Mouse (Mus musculus): Measurements from ENCODE around the gene Rasa4.
"Not testable (repeated sequence)": the region's sequence is repeated elsewhere in the genome, so short reads cannot be mapped to it uniquely, and the experiment has no call there.

Gene Rasa4

DNA sequence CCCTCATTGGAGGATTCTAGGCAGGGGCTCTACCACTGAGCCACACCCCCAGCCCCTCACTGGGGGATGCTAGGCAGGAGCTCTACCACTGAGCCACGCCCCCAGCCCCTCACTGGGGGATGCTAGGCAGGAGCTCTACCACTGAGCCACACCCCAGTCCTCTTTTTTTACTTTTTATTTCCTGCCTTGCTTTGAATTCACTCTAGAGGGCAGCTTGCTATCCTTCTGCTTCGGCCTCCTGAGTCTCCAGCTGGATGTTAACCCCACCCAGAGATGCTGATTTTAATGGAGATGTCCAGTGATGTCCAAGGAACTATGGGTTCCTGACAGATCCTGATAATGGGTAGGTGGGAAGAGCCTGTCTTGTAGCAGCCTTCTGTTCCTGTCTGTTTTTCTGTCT, 14.3 kb upstream of the Rasa4 start:
- DNase-seq, result no peak

DNA sequence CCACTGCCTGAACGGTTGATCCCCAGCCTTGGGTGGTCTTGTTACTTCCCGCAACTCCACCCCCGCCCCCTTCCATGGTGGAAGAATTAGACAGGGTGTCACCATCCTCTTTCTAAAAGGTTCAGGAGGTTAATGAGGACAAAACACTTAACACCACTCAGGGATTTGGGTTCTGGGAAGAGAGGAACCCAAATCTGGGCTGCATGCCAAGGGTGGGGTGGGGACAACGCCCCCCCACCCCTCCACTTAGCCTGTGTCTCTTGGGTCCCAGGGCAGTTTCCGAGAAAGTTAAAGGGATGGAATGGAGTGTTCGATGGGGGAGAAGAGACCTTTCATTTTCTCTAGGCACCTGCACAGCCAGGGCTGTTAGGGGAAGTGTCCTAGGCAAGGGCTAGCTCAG, 10.7 kb upstream of the Rasa4 start:
- no peak for DNase-seq

DNA sequence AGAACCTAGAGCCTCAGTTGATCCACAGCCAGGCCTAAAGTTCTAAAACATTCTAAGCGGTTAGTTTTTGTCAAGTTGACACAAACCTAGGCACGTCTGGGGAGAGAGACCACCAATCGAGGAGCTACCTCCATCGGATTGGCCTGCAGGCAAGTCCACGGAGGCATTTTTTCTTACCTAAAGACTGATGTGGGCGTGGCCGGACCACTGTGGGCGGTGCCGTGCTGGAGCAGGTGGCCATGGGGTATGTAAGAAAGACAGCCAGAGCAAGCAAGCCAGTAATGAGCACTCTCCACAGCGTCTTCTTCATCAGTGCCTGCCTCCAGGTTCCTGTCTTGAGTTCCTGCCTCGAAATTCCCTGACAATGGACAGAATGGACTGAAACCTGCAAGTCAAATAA, 10.2 kb upstream of the Rasa4 start:
- no peak for DNase-seq

DNA sequence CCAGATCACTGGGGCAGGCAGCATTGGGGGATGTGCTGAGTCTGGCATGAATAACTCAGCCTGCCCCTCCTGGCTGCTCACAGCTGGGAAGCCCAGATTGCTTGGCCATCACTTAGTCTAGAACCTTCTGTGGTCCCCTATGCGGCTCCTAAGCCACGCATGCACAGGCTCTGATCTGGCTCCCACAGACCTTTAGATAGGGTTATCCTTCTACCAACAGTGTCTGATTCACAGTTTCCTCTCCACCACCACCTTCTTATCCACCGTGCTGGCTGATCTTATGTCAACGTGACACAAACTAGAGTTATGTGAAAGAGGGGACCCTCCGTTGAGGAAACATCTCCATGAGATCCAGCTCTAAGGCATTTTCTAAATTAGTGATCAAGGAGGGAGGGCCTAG, 8.6 kb upstream of the Rasa4 start:
- no peak for DNase-seq

DNA sequence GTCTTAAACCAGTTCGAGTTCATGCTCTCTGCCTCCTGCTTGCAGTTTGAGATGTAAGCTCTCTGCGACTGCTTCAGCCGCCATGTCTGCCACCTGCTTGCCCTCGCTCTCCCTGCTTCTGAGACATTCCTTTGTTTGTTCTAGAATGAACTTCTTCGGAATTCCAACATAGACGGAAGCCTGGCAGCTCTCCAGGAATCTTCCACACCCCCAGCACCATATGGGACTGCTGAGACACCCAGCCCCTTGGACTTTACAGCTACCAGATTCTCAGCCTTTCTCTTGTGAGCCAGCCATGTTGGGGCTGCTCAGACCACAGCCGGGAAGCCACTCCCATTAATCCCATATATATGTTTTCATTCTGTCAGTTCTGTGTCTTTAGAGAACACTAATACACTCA, 7.4 kb upstream of the Rasa4 start:
- peak; percentile 32 for DNase-seq

DNA sequence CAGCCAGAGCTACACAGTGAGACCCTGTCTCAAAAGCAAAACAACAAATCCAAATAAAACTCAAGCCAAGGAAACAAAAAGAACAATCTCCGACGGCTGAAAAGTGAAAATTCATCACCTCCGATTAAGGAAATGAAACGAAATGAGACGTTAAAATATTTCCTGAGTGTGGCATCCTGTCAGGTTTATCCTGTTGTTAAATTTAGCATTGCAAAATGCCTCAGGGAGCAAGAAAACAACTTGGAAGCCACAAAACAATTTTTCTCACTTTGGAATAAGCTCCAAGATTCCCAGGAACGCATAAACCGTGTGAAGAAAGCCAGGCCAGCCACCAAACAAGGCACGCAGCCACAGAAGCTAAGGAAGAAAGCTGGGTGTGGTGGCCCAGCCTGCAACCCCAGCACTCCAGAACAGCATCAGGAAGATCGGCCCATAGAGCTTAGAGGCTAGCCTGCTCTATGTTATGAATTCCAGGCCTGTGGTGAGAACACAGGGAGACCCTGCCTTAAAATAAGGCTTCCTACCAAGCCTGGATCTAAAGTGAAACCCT, 6.6 kb upstream of the Rasa4 start:
- no peak for DNase-seq

DNA sequence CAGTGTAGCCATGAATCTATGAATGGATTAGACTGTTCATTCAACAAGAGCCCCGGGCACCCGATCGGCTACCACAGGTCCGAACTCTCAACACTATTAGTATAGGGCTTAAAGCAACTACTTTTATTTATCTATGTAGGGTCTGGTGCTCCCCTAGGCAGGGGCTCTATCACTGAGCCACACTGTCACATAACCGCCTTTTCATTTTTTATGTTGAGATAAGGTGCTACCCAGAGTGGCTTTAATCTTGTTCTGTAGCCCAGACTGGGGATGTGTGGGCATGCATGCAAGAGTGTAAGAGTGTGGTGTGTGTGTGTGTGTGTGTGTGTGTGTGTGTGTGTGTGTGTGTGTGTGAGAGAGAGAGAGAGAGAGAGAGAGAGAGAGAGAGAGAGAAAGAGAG, 5.6 kb upstream of the Rasa4 start:
- no peak for DNase-seq

DNA sequence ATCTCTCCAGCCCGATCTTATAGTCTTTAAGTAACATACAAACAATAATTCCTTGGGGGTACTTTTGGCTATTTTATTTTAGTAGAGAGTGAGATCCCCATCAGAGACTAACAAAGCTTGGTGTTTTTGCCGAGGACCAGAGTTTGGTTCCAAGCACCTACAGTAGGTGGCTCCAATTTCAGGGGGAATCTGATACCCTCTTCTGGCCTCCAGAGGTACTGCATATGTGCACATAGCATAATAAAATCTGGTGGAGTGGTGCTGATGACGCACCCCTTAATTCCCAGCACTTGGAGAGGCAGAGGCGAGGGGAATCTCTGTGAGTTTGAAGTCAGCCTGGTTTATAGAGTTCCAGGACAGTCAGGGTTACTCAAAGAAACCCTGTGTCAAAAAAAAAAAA, 1.4 kb upstream of the Rasa4 start:
- DNase-seq, result no peak

DNA sequence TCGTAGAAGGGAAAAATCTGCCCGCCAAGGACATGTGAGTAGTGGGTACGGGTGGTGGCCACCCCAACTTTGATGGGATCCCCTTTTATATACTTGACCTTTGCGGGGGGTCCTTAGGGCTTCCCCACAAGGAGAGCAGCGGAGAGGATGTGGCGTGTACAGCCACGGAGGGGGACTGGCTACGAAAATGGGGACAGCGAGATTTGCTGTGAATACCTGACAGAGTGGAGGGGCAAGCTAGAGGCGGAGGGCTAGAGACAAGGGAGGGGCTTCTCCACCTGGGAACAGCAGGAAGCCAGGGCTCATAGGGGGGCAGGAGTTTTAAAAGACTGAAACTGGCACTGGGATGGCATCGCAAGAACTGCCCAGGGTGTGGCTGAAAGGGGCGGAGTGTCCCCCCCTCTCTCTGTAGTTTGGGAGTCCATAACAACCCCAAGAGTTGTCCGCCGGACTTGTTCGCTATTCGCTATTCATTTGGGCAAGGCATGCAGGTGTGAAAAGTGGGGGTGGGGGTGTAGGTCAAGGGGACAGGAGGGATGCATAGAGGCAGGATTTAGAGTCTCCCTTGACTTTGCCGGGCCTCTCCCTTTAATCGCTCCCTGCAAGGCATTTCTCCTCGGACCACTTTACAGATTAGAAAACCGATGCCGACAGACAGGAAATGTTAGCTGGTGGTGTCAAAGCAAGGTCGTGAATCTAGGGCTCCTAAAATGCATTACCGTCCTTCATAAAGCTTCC, 597 bp downstream of the Rasa4 start:
- DNase-seq, result no peak

DNA sequence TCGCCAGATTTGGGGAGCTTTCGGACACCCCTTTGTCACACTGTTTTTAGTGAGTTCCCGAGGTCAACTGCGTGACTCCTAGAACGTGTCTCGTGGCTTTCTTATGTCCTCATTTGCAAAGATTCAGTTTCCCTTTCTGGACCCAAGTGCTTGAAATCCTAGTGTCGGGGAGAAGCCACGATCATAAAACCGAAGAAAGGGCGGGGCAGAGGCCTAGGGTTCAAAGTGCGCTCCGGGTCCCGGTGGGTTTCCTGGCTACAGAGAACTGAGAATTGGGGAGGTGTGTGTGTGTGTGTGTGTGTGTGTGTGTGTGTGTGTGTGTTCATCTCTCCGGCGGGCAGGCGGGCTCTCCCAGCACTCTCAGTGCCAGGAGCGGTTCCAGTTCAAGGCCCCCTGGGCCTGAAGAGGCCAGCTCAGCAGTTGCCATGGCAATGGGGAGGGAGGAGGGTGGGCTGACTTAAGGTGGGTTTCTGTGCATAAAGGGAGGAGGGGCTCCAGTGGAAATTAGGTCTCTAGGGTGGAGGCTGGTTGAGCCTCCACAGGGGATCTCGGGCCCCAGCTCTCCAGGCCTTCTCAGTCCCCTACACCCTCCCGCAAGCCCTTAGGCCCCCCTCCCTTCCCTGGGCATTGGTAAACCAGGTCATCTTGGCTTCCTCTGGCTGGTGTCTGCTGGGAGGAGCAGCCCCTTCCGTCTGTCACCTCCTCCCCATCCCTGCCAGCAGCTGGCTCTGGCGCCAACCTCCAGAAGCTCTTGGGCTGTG, 1.4 kb downstream of the Rasa4 start:
- DNase-seq, result no peak

DNA sequence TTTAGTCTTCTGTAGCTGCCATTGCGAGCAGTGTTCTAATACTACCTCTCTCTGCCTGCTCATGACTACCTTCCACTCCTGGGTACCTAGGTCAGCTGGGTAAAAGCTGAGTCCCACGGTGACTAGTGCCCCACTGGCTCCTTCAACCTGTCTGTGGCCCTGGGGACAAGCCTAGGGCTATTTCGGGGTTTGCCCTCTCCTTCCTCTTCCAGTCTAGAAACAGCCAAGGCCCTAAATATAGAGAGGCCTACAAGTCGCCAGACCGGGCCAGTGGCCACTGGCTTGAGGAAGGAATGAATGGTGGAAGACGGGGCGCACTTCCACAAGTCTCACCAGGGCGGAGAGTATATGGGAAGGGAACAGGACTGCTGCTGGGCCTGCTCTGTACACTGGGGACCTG, 2.6 kb downstream of the Rasa4 start:
- DNase-seq, result no peak

DNA sequence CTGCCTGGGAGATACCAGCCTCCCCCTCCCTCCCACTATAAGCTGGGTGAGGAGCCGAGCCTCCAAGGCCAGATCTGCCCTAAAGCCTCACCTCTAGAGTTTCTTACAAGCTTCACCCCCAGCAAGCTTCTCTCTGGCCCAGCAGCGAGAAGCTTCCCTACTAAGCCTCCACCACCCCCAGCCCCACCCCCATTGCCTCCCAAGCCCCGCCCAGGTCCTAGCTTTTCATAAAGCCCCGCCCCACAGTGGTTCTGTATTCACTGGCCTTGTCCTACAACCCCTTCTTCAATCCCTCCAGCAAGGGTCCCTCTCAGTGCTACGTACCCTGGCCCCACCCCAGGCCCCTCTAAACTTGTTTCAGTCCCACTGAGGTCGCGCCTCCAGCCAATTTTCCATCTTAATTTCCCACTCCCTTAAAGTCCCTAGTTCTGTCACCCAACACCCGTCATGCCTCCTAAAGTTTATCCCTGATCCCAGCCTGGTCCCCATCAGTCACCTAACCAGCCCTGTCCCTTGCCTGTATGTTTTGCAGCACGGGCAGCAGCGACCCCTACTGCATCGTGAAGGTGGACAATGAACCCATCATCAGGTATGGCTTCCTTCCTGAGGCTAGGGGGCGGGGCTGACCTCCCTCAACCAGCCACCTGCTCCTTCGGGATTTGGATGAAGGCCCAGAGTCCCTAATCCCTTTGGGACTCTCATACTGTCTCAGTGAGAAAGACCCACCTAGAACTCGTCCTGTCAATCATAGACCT, 5.3 kb downstream of the Rasa4 start:
- no peak for DNase-seq

DNA sequence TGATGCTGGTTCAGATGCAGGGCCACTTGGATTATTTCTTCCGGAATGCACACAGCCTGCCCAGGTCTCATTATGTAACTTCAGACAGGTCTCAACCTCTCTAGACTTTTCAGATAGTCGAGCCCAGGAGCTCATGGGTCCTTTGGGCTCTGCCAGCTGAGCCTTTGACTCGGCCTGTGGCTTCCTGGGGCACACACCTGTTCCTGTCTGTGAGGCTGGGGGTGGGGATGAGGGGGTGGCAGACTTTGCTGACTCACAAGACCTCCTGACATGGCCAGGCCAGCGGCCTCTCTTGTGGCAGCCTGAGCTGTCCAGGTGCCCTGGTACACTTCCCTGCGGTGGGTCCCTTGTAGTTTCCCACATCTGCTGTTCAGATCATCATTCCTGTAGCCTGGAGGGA, 8.2 kb downstream of the Rasa4 start:
- DNase-seq, result no peak

DNA sequence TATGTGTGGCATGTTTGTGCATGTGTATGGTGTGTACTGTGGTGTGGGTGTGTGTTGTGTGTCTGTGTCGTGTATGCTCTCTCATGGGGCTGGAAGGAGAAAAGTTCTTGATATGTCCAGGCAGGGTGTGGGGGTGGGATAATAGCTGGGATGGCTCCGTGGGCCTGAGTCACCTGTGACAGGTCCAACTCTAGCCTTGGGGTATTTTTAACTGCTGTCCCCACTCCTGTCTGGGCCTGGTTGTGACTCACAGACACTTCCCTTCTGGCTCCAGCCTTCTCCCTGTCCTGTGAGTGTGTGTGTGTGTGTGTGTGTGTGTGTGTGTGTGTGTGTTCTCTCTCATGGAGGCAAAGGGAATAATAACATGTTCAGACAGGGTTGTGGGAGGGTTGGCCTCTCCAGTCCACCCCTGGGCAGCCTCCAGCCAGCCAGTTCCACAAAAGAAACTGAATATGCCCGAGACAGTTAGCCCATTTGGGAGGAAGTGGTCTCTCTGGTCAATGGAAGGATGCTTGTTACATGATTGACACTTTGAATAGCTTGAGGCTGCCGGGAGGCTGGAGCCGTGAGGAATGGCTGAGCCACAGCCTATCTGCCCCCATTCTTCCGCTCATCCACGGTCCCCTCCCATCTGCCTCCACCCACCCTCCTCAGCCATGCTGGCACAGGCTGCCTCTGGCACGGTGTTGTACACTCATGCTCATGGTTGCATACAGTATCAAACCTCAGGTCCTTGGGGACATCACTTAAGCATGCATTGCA, 10.7 kb downstream of the Rasa4 start:
- no peak for DNase-seq

DNA sequence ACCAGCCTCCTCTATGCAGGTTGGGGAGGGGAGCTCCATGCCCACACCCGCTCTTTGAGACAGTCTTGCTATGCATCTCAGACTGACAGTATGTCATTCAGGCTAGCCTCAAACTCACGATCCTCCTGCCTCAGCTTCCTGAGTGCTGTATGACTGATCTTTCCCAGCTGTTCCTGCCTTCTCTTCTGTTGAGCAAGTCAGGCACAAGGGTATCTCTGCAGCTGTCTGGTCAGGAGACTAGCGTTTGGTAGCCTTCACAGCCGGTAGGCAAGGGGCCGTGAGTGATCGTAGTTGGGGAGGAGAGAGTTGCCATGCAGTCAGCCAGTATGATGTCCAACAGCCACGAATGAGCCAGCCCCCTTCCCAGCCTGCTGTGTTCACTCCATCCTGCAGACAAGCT, 11.4 kb downstream of the Rasa4 start:
- DNase-seq, result no peak

DNA sequence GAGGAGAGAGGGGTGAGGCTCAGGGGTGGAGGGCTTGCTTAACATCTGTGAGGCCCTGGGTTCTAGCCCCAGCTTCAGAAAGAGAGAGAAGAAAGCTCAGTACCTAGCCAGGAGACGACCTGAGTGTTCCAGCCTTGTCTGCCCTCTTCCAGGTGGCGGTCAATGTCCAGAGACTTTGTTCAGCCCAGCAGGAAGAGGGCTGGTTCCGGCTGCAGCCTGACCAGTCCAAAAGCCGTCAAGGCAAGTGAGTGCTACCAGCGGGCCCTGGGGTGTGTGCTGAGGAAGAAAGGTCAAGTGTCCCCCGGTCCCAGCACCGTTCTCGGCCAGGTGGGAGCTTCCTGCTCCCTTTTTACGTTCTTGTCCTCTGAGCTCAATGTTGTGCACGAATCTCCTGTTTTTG, 14.8 kb downstream of the Rasa4 start:
- DNase-seq, result no peak

DNA sequence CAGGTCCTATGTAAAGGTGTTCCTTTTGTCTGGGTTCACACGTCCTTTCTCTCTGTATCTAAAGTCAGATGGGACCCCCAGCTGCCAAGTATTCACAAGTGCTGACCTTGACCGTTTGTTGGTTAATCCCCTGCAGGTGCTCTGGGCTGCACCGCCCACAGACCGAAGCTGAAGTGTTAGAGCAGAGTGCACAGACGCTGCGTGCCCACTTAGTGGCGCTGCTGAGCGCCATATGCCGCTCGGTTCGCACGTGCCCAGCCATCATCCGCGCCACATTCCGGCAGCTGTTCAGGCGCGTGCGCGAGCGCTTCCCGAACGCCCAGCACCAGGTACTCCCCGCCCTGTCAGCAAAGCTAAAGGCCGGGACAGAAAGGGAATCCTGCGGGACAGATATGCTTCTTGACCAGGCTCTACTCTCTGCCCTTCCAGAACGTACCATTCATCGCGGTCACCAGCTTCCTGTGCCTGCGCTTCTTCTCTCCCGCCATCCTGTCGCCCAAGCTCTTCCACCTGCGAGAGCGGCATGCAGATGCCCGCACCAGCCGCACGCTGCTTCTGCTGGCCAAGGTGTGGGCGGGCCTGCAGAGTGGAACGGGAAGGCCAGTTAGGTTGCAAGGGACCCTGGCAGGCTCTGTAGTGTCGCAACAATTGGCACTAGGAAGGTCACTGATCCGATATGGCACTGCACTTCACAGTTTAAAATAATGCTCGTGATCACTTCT, 18.5 kb downstream of the Rasa4 start:
- peak; percentile 80 for DNase-seq

DNA sequence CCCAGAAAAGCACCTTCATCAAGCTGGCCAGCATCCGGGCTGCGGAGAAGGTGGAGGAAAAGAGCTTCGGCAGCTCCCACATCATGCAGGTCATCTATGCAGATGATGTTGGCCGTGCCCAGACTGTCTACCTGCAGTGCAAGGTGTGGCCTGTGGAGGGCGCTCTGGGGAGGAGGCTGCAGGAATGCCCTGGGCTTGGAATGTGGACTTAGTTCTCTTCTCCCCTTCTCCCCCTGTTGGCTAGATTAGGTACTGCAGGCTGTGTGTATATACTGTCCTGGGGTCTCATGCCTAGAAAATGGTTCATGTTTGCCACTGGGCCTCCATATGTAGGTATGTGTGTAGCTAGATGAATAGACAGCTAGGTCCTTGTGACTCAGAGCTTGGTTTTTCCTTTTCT, 20.8 kb downstream of the Rasa4 start:
- peak; percentile 43 for DNase-seq

DNA sequence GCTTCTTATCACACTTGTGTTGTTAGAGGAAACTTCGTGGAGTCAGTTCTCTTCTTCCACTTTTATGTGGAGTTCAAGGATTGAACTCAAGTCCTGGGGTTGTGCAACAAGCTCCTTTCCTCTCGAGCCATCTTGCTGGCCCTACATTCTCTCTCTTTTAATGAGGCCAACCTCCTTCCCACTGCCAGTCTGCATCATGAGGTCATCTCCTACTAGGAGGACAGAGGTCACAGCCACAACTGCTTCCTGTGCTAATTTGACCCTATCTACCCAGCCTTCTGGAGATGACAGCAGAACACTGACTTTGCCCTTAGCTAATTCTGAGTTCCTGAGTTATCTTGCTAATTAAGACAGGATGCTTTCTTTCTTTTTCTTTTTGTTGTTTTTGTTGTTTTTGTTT, 24.8 kb downstream of the Rasa4 start:
- no peak for DNase-seq

DNA sequence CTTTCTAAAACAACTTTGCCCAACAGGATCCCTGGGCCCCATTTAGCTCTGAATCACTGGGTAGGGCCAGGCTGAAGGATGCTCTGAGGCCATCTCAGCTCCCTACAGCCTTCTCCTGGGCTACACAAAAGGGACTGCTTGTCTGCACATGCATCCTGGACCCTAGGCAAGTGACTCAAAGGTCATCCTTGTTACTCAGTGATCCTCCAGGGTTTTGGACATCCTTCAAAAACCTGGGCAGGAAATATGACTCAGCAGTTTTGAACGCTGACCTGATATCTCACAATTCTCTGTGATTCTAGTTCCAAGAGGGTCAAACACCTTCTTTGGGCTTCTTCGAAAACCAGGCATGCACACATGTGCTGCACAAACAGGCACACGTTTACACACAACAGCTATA, 25.3 kb downstream of the Rasa4 start:
- DNase-seq, result no peak

DNA sequence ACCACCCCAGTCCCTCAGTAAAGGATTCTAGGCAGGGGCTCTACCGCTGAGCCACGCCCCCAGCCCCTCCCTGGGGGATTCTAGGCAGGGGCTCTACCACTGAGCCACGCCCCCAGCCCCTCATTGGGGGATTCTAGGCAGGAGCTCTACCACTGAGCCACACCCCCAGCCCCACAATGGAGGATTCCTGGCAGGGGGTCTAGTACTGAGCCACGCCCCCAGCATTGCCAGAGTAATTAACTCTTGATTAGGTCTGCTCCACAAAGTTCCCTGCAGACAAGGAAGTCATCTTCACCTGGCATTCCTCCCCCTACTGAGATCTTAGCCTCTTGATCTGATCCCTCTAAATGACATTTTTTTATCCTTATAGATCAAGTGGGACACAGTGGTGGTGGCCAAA, 29.8 kb downstream of the Rasa4 start:
- DNase-seq, result not testable (repeated sequence)
